Mouse (Mus musculus): Measurements from ENCODE around the gene Lurap1l. TPM values are rescaled to one million over a fixed set of nuclear protein-coding genes. Genes with fewer than 3 reads are reported as not detected.

Gene Lurap1l
- polyA plus RNA-seq (2014; fragmentation: Illumina TruSeq; extraction: RNeasy Lipid Tissue Mini Kit (QIAGEN cat#74804); ENCODE audit: low read depth, low replicate concordance) = 0.18 TPM

GRCm38 (mm10) chr4:80910481-80910870 lies at the start of gene Lurap1l:
Gene Lurap1l (plus strand): TSS chr4:80910646.

Other genes starting within 250 kb of the Lurap1l start
- not detected for gene Tyrp1, start 76.5 kb upstream of the Lurap1l start, polyA plus RNA-seq (2014; fragmentation: Illumina TruSeq; extraction: RNeasy Lipid Tissue Mini Kit (QIAGEN cat#74804); ENCODE audit: low read depth, low replicate concordance)

Data from testis, adult 10 weeks (tissue).